Mouse (Mus musculus) thymus, adult 18-20 months (tissue): ENCODE results near the gene Cadm2.

Experiments
- DNase-seq, 2 experiments: peaks; one replicate each; pipeline ENCODE4 v3.0.0; 2022; ENCODE audit warnings: mixed read lengths in 2 of 2

Gene Cadm2

DNA sequence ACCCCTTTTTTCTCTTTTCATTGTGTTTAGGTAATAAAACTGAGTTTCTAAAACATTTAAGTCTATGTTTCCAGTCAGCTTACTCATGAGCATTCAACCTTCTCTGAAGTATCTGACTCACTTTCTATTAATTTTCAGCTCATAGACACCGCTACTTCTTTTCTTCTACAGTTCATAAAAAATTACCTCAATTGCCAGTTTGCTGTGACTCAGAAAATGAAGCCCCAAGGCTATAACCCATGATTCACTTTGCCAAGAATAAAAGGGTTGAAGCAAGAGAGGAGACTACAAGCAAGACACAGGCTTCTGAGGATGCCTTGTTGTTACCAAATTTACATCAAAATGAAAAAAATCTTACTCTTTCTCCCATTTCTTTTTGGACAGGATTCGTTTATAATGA lies 698.0 kb downstream of the Cadm2 start:
- no peak for DNase-seq

DNA sequence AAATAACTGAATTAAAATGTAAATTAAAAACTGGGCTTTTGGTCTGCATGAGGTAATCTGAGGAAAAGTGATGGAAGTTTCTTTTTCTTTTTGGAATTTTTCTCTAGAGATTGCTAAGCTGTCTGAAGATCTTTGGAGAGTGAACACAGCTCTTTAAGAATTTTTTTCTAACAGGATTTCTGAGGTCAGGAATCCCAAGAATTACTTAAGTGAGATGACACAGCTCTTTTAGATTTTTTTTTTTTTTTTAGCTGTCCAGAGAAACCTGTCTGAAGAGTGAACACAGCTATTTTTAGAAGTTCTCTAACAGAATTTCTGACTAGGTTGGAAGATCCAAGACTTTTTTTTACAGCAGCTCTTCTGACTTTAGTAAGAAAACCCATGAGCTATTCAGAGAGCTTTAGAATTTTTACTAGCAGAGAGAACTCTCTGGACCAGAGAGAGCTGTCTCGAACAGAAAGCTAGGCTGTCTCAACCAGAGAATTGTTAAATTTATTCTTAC lies 699.2 kb downstream of the Cadm2 start:
- DNase-seq = no peak

- DNase-seq = no peak
Measured at GRCm38 (mm10) chr16:66919889-66920402, 700.8 kb downstream of the Cadm2 start.

DNA sequence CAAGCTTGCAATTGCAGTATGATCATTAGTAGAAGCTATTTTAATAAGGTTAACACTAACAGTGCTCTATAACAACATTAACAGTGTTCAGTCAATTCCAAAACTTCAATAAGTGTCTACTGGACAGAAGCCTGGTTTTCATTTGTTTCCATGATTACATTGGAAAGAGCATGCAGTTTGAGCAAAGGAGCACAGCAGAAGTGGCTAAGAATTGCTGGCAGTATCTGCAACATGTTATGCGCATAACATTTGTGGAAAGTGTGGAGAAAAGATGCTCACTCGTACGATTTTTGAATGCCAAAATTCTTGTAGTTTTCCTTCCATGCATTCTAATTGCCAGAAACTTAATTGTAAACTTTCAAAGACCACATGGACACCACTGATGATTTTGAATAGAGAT lies 718.9 kb downstream of the Cadm2 start:
- no peak for DNase-seq

GRCm38 (mm10) chr16:66900664-66901063 lies 720.0 kb downstream of the Cadm2 start:
- no peak for DNase-seq

GRCm38 (mm10) chr16:66892359-66892758 lies 728.3 kb downstream of the Cadm2 start:
- no peak for DNase-seq

DNA sequence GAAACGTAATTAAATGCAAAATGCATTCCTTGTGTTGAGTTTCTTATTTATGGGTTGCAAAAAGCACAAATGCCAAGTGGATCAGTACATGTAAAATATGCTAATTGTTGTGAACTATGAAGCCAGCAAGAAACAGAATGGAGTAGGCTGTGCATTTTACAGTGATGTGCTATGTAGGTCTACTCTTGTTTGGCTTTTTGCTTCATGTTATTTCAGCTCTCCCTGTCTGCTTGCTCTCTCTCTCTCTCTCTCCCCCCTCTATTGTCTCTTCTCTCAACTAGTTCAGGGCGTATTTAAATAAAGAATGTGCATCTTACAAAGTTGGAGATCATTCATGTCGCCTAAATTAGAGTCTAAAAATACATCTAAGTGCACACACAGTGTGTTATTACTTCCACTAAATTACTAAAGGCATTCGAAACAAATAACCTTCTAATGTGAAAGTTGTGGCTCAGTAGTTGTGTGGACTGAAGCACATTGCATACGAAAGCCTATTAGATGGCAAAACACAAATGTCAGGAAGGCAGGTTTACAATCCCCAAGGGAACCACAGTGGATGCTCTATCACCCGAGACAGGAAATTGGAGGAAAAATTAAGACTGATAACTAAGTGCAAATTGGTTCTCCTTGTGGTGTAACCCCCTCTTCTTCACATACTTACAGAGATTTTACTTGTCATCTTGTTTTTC lies 729.0 kb downstream of the Cadm2 start:
- no peak for DNase-seq

DNA sequence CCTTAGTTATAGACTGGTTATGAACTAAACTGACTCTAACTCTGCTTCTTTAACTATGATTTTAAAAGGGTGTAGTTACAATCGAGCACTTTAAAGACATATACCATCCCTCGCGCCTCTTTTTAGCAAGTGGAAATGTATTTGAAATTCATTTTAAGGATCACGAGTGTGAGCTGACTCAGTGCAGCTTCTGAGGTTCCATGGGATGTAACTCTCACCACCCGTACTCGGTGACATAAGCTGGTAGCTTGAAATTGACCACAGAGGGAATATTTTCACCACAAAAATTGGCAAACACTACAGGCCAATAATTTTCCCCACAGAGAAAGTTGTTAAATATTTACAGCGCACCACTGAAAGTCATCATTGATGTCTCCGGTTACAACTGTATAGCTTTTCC lies 730.8 kb downstream of the Cadm2 start:
- no peak for DNase-seq

- DNase-seq = no peak
Measured at GRCm38 (mm10) chr16:66882597-66882996, 738.1 kb downstream of the Cadm2 start.

GRCm38 (mm10) chr16:66871201-66871600 lies 749.5 kb downstream of the Cadm2 start:
- DNase-seq = no peak

GRCm38 (mm10) chr16:66851047-66851446 lies 769.7 kb downstream of the Cadm2 start:
- no peak for DNase-seq

DNA sequence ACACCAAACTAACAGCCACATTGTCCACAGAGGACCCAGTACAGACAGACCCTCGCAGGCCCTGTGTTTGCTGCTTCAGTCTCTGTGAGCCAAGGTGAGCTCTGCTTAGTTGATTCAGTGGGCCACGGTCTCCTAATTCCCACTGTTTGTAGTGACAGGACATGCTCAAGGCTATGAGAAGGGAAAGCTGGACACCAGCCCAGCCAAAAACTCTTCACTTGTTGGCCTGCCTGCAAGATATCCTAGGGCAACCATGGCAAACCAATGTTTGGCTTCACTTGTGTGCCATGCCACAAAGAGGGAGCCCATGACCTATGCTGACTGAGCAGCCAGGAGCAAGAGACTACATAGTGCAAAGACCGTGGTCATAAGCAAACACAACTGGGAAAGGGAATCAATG lies 795.8 kb downstream of the Cadm2 start:
- DNase-seq = no peak

DNA sequence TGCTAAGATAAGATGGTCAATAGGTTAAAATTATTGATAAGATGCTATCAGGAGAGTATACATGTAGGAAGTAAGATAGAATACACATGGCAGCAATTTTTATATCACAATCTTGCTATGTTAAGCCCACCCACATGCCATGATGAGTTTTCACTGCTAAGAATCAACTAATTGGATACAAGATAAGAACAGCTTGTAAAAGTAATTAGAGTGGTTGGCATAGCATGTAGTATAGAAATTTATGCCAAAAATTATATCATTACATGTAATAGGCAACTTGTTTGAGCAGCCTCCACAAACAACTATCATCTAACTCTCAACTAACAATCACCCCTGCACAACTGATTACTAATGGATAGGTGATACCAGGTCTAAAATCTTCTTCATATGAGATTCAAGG lies 809.2 kb downstream of the Cadm2 start:
- DNase-seq = no peak

GRCm38 (mm10) chr16:66798204-66798603 lies 822.5 kb downstream of the Cadm2 start:
- DNase-seq = no peak

- no peak for DNase-seq
Measured at GRCm38 (mm10) chr16:66793067-66793466, 827.6 kb downstream of the Cadm2 start.

DNA sequence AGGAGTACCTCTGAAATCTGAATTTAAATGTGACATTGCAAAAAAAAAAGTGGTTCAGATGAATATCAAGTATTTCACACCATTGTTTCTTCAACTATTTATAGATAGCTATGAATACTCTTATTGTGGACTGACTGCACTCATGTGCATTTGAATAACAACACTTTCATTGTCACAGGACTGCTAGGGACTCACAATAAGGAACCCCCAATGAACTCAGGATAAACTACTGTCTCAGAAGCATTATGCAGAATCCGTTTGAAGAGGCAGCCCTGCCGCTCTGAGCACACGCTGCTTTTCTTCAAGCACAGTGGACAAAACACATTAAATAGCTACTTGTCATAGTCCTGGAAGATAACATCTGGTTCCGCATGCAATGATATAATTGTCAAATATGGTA lies 848.8 kb downstream of the Cadm2 start:
- no peak for DNase-seq

DNA sequence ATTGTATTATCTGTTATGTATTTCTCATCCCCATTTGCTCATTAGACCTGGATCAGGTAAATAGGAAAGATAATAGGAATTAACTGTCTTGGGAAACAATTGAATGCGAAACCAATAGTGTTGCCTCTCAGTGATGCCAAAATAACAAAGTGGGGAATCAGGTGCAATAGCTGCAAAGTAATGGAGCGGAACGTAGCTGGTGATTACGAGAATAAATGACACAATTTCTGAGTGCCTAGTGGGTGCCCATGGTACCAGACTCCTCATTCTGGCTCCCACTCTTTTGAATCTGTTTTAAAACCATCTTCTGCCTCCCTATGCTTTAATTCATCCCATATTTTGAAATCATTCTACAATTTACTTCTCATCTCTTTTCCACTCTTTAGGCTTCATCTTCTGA lies 851.2 kb downstream of the Cadm2 start:
- no peak for DNase-seq

- DNase-seq = no peak
Measured at GRCm38 (mm10) chr16:66768684-66769389, 851.9 kb downstream of the Cadm2 start.

GRCm38 (mm10) chr16:66761546-66762473 lies 858.9 kb downstream of the Cadm2 start:
- DNase-seq = no peak

GRCm38 (mm10) chr16:66748533-66748932 lies 872.2 kb downstream of the Cadm2 start:
- DNase-seq = no peak

- no peak for DNase-seq
Measured at GRCm38 (mm10) chr16:66731212-66731611, 889.5 kb downstream of the Cadm2 start.

DNA sequence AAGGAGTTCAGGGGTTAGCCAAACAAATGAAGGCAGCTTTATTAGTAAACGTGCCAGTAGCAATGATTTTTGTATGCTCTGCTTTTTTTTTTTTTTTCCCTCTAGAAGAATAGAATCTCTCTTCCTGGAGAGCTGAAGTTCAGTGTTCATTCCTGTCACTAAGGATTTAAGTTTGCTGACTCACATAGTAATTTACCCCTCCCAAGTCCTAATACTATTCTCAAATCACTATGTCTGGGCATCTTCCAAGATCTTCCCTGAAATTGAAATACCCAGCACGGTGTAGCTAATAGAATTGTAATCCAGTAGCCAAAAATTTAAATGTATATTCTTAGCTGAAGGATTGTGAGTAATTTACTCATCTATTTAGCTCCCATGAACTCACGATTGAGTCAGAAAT lies 914.2 kb downstream of the Cadm2 start:
- no peak for DNase-seq

DNA sequence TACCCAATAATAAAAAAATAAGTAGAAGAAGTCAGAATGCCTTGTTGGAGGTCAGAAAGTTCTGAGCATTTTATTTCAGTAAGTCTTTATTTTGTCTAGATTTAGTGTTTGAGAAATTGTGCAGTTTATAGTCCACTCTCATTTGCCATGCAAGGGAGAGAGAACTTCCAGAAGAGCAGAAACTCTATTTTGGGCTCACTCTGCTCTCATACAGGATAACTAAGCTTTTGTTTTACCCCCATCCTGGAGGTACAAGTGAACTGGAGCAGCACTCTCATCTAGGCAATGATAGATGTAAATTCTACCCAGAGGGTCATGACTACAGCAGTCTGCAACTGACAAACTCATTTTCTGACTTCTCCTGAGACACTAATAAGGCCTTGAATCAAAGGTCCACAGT lies 925.9 kb downstream of the Cadm2 start:
- no peak for DNase-seq
